In the genomic region with DNA sequence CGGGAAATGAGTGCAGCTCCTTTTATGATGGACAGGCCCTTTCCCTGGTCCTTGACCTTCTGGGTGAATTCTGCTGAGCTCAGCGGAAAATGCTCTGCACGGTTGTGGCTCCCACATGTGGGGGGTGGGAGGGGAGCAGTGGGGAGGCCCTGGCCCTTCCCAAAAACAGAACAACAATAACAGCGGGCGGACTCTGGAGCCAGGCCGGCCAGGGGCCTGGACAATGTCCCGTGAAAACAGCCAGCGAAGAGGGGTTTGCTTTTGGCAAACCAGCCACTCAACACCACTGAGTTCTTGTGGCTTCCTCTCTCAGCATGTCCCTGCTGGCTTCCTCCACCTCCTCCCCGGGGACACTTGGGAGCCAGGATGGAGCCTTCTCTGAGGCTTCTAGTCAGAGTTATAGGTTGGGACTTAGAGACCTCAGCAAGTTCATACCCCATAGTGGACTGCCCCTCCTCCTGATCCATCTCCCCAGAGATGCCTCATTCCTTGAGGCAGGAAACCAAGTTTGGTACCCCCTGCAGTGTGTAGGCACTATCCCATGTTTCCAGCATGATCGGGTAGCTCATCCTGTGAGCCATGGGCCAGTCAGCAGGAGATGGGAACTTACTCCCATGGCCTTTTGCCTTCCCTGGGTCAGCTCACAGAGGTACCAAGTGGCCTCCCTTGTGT, we compare ENCODE assay signal across 8 mouse cellular contexts. TPM values are rescaled to one million over a fixed set of nuclear protein-coding genes. Genes with fewer than 3 reads are reported as not detected.
DNase-seq lines count a peak whose midpoint lies in the region; ATAC-seq and TF ChIP-seq lines count a peak whose summit lies in the region.
"Had no signal": no experiment of that assay in that cellular context is flagged by ENCODE, and none has a peak within 500 bp of the region (broad histone marks: within the 10 kb centered on the region; RNA-seq: fewer than 3 reads in every experiment).

No protein-coding gene starts in this region.

- H3K4me3 ChIP-seq in E14TG2a.4 (replicated peaks; ENCODE audit: low read length) = peak overlapping the region; percentile 32; the same call in 1 of the 2 replicates
- no peak overlapping the region for H3K4me3 ChIP-seq in heart, embryonic 15.5 days
- no peak overlapping the region for H3K4me3 ChIP-seq in limb, embryonic 13.5 days
- no peak overlapping the region for H3K4me3 ChIP-seq in forebrain, postnatal 0 days (ENCODE audit: low read depth, low read length)
- H3K4me3 ChIP-seq: liver, embryonic 13.5 days had no signal

- H3K27me3 ChIP-seq in E14TG2a.4 (ENCODE audit: insufficient read depth, low read length) = 0 out of 2 replicates have a peak, but pooled peaks cover 3% of the 10 kb centered on the region
- H3K27me3 ChIP-seq in heart, embryonic 15.5 days = no peaks in the 10 kb centered on the region
- H3K27me3 ChIP-seq in limb, embryonic 13.5 days = no peaks in the 10 kb centered on the region
- H3K27me3 ChIP-seq in forebrain, postnatal 0 days (ENCODE audit: insufficient read depth, low read length) = no peaks in the 10 kb centered on the region
- H3K27me3 ChIP-seq: liver, embryonic 13.5 days had no signal

- 23% methylated on average over 10 of the region's 10 CpGs for WGBS in heart, embryonic 15.5 days
- WGBS in limb, embryonic 13.5 days = 42% methylated on average over 10 of the region's 10 CpGs
- WGBS in forebrain, postnatal 0 days = 45% methylated on average over 10 of the region's 10 CpGs

- no peak for ATAC-seq in heart, embryonic 15.5 days (replicated peaks; ENCODE audit: insufficient number of reproducible peaks, insufficient read depth, low FRiP score, low read depth)
- no peak for ATAC-seq in limb, embryonic 13.5 days (ENCODE audit: low FRiP score, low read depth)
- no peak for ATAC-seq in cerebellum, adult (ENCODE audit: insufficient number of reproducible peaks, low FRiP score, low TSS enrichment)
- no peak for ATAC-seq in forebrain, postnatal 0 days

- H3K36me3 ChIP-seq in E14TG2a.4 (ENCODE audit: insufficient read depth, low read length) = peaks cover 20% of the 10 kb centered on the region; the same call in 1 of the 2 replicates
- no peaks in the 10 kb centered on the region for H3K36me3 ChIP-seq in heart, embryonic 15.5 days
- no peaks in the 10 kb centered on the region for H3K36me3 ChIP-seq in limb, embryonic 13.5 days
- no peaks in the 10 kb centered on the region for H3K36me3 ChIP-seq in forebrain, postnatal 0 days (ENCODE audit: insufficient read depth)
- H3K36me3 ChIP-seq: liver, embryonic 13.5 days had no signal

- no peak for TF ChIP-seq CTCF in E14TG2a.4 (conservative IDR thresholded peaks at IDR 0.05; ENCODE audit: low read length)
- no peak for TF ChIP-seq CTCF in forebrain, postnatal 0 days (IDR thresholded peaks at IDR 0.05; ENCODE audit: low read depth)

- H3K9me3 ChIP-seq in E14TG2a.4 (ENCODE audit: low read length) = no peaks in the 10 kb centered on the region
- H3K9me3 ChIP-seq in heart, embryonic 15.5 days (replicated peaks) = no peaks in the 10 kb centered on the region
- H3K9me3 ChIP-seq in limb, embryonic 13.5 days = no peaks in the 10 kb centered on the region
- no peaks in the 10 kb centered on the region for H3K9me3 ChIP-seq in forebrain, postnatal 0 days (ENCODE audit: low read length)
- H3K9me3 ChIP-seq: liver, embryonic 13.5 days had no signal

- H3K9ac ChIP-seq in heart, embryonic 15.5 days = peak overlapping the region; percentile 20; the same call in 1 of the 2 replicates
- H3K9ac ChIP-seq in limb, embryonic 13.5 days = 0 out of 2 replicates have a peak overlapping the region, but pooled peaks have one; percentile 19
- H3K9ac ChIP-seq in forebrain, postnatal 0 days = no peak overlapping the region
- H3K9ac ChIP-seq: liver, embryonic 13.5 days had no signal

- no peak overlapping the region for H3K4me2 ChIP-seq in heart, embryonic 15.5 days
- H3K4me2 ChIP-seq in limb, embryonic 13.5 days (replicated peaks) = no peak overlapping the region
- no peak overlapping the region for H3K4me2 ChIP-seq in forebrain, postnatal 0 days (ENCODE audit: low read depth)
- H3K4me2 ChIP-seq: liver, embryonic 13.5 days had no signal

- peak; percentile 56 for DNase-seq in 3134 (ENCODE audit: extremely low read depth, insufficient read length, low spot score)
- DNase-seq in right cerebral cortex, postnatal 25 days = no peak
- DNase-seq in forebrain, postnatal 0 days = no peak
- DNase-seq: liver, embryonic 13.5 days had no signal

- H3K27ac ChIP-seq in heart, embryonic 15.5 days = peak overlapping the region; percentile 80
- peak overlapping the region; percentile 87; the same call in 1 of the 2 replicates for H3K27ac ChIP-seq in limb, embryonic 13.5 days
- H3K27ac ChIP-seq in forebrain, postnatal 0 days (ENCODE audit: low read depth, low read length) = no peak overlapping the region
- H3K27ac ChIP-seq: liver, embryonic 13.5 days had no signal

- H3K4me1 ChIP-seq in E14TG2a.4 (replicated peaks; ENCODE audit: low read depth, low read length) = peaks cover 100% of the 10 kb centered on the region
- peaks cover 42% of the 10 kb centered on the region for H3K4me1 ChIP-seq in heart, embryonic 15.5 days (replicated peaks)
- peaks cover 95% of the 10 kb centered on the region for H3K4me1 ChIP-seq in limb, embryonic 13.5 days
- no peaks in the 10 kb centered on the region; the same call in 1 of the 2 replicates for H3K4me1 ChIP-seq in forebrain, postnatal 0 days (ENCODE audit: insufficient read depth)

RNA-seq across cellular contexts. Expression of a gene that starts 24.0 kb away (rescaled TPM):
- 3.0 and 7.8 TPM in 2 replicates for polyA plus RNA-seq in heart, embryonic 15.5 days (2015; fragmentation: Nextera tagmentation; extraction: Ambion mirVana)
- 32.1 and 47.5 TPM in 2 replicates for polyA plus RNA-seq in limb, embryonic 13.5 days (2015; fragmentation: Nextera tagmentation; extraction: Ambion mirVana)
- total RNA-seq in forebrain, postnatal 0 days (2014; rRNA removed) = 6.2 and 10.6 TPM in 2 replicates
- polyA plus RNA-seq in forebrain, postnatal 0 days (2015; fragmentation: Nextera tagmentation; extraction: Ambion mirVana) = 1.1 and 2.8 TPM in 2 replicates

RNA-seq across cellular contexts. Expression of a gene that starts 43.2 kb away (rescaled TPM):
- 0.26 and 0.55 TPM in 2 replicates for polyA plus RNA-seq in heart, embryonic 15.5 days (2015; fragmentation: Nextera tagmentation; extraction: Ambion mirVana)
- 0.31 and 0.32 TPM in 2 replicates for polyA plus RNA-seq in limb, embryonic 13.5 days (2015; fragmentation: Nextera tagmentation; extraction: Ambion mirVana)
- 1.9 and 2.7 TPM in 2 replicates for total RNA-seq in forebrain, postnatal 0 days (2014; rRNA removed)
- polyA plus RNA-seq in forebrain, postnatal 0 days (2015; fragmentation: Nextera tagmentation; extraction: Ambion mirVana) = 0.43 and 0.92 TPM in 2 replicates
- polyA plus RNA-seq: liver, embryonic 13.5 days had no signal

RNA-seq across cellular contexts. Expression of a gene that starts 50.9 kb away (rescaled TPM):
- 0.38 and 1.2 TPM in 2 replicates for polyA plus RNA-seq in heart, embryonic 15.5 days (2015; fragmentation: Nextera tagmentation; extraction: Ambion mirVana)
- 0.94 and 1.1 TPM in 2 replicates for polyA plus RNA-seq in limb, embryonic 13.5 days (2015; fragmentation: Nextera tagmentation; extraction: Ambion mirVana)
- total RNA-seq in forebrain, postnatal 0 days (2014; rRNA removed) = 0.23 TPM in 1 of 2 replicates, not detected in the other
- polyA plus RNA-seq in forebrain, postnatal 0 days (2015; fragmentation: Nextera tagmentation; extraction: Ambion mirVana) = 0.14 and 0.25 TPM in 2 replicates
